Mouse (Mus musculus): ENCODE measurements around the gene C1qtnf9. TPM values are rescaled to one million over a fixed set of nuclear protein-coding genes. Genes with fewer than 3 reads are reported as not detected.

The C1qtnf9 gene
- 0.80 and 1.0 TPM in 2 replicates for polyA plus RNA-seq (2015; fragmentation: Nextera tagmentation; extraction: Ambion mirVana)

- ATAC-seq (ENCODE audit: insufficient number of reproducible peaks, insufficient read depth, low FRiP score, low TSS enrichment, low read depth) = no peak
- Histone ChIP-seq H3K9ac (no peak within 1 kb of the TSS), H3K27me3 (no peaks in the 10 kb centered on the region), H3K4me1 (peaks cover 5% of the 10 kb centered on the region; the same call in 1 of the 2 replicates), H3K9me3 (no peaks in the 10 kb centered on the region), H3K4me3 (no peak within 1 kb of the TSS), H3K4me2 (no peak within 1 kb of the TSS), H3K27ac (no peak within 1 kb of the TSS), H3K36me3 (no peaks in the 10 kb centered on the region)
- 47% methylated on average over 4 of the region's 4 CpGs for WGBS
These were observed at the start of gene C1qtnf9 for GRCm38 (mm10) chr14:60767884-60768283. C1qtnf9 (plus strand) TSS chr14:60768134.

- H3K4me1 ChIP-seq = peaks cover 18% of the 10 kb centered on the region
- H3K9me3 ChIP-seq = no peaks in the 10 kb centered on the region
- H3K27me3 ChIP-seq = no peaks in the 10 kb centered on the region
- H3K4me3 ChIP-seq = no peak overlapping the region
- peak; percentile 58; the same call in 1 of the 2 replicates for ATAC-seq (ENCODE audit: insufficient number of reproducible peaks, insufficient read depth, low FRiP score, low TSS enrichment, low read depth)
- no peak overlapping the region for H3K9ac ChIP-seq
- H3K4me2 ChIP-seq = no peak overlapping the region
- no peak overlapping the region for H3K27ac ChIP-seq
- WGBS = 36% methylated on average over 8 of the region's 8 CpGs
- no peaks in the 10 kb centered on the region for H3K36me3 ChIP-seq
These were observed 46.6 kb upstream of the C1qtnf9 start for GRCm38 (mm10) chr14:60721304-60721703.

GRCm38 (mm10) chr14:60721938-60722337 is 46.0 kb upstream of the C1qtnf9 start:
- Histone ChIP-seq H3K36me3 (no peaks in the 10 kb centered on the region), H3K4me3 (no peak overlapping the region), H3K4me2 (no peak overlapping the region), H3K27me3 (no peaks in the 10 kb centered on the region), H3K9ac (no peak overlapping the region), H3K27ac (no peak overlapping the region), H3K4me1 (peaks cover 20% of the 10 kb centered on the region), H3K9me3 (no peaks in the 10 kb centered on the region)
- 64% methylated on average over 3 of the region's 3 CpGs for WGBS
- ATAC-seq (ENCODE audit: insufficient number of reproducible peaks, insufficient read depth, low FRiP score, low TSS enrichment, low read depth) = no peak

- Histone ChIP-seq H3K36me3 (0 out of 2 replicates have a peak, but pooled peaks cover 3% of the 10 kb centered on the region), H3K27me3 (no peaks in the 10 kb centered on the region), H3K4me2 (no peak overlapping the region), H3K9ac (no peak overlapping the region), H3K9me3 (no peaks in the 10 kb centered on the region), H3K27ac (no peak overlapping the region), H3K4me1 (peaks cover 39% of the 10 kb centered on the region), H3K4me3 (no peak overlapping the region)
- WGBS = 68% methylated on average over 6 of the region's 6 CpGs
- no peak for ATAC-seq (ENCODE audit: insufficient number of reproducible peaks, insufficient read depth, low FRiP score, low TSS enrichment, low read depth)
These were observed 41.8 kb upstream of the C1qtnf9 start for GRCm38 (mm10) chr14:60726091-60726490.

- 0 out of 2 replicates have a peak, but pooled peaks cover 3% of the 10 kb centered on the region for H3K36me3 ChIP-seq
- WGBS = 48% methylated on average over 4 of the region's 4 CpGs
- H3K27me3 ChIP-seq = no peaks in the 10 kb centered on the region
- H3K9me3 ChIP-seq = no peaks in the 10 kb centered on the region
- no peak overlapping the region for H3K4me3 ChIP-seq
- H3K4me2 ChIP-seq = no peak overlapping the region
- no peak overlapping the region for H3K9ac ChIP-seq
- H3K27ac ChIP-seq = peak overlapping the region; percentile 57; the same call in 1 of the 2 replicates
- H3K4me1 ChIP-seq = peaks cover 34% of the 10 kb centered on the region
- ATAC-seq (ENCODE audit: insufficient number of reproducible peaks, insufficient read depth, low FRiP score, low TSS enrichment, low read depth) = no peak; the same call in 1 of the 2 replicates
These were observed 40.8 kb upstream of the C1qtnf9 start for GRCm38 (mm10) chr14:60727130-60727529.

- no peaks in the 10 kb centered on the region for H3K9me3 ChIP-seq
These were observed 35.9 kb upstream of the C1qtnf9 start for GRCm38 (mm10) chr14:60732081-60732480.

GRCm38 (mm10) chr14:60732787-60733186 is 35.1 kb upstream of the C1qtnf9 start:
- Histone ChIP-seq H3K27me3 (no peaks in the 10 kb centered on the region), H3K36me3 (0 out of 2 replicates have a peak, but pooled peaks cover 3% of the 10 kb centered on the region), H3K4me1 (peaks cover 66% of the 10 kb centered on the region), H3K4me2 (peak overlapping the region; percentile 52), H3K27ac (peak overlapping the region; percentile 78), H3K9ac (peak overlapping the region; percentile 56), H3K4me3 (peak overlapping the region; percentile 19), H3K9me3 (no peaks in the 10 kb centered on the region)
- no peak for ATAC-seq (ENCODE audit: insufficient number of reproducible peaks, insufficient read depth, low FRiP score, low TSS enrichment, low read depth)
- WGBS = 4% methylated on average over 16 of the region's 16 CpGs

More at GRCm38 (mm10) chr14:60732081-60732480, 35.9 kb upstream of the C1qtnf9 start:
- H3K4me3 ChIP-seq = no peak overlapping the region
- WGBS = 38% methylated on average over 6 of the region's 6 CpGs
- H3K4me1 ChIP-seq = peaks cover 66% of the 10 kb centered on the region
- ATAC-seq (ENCODE audit: insufficient number of reproducible peaks, insufficient read depth, low FRiP score, low TSS enrichment, low read depth) = no peak
- H3K9ac ChIP-seq = no peak overlapping the region
- 0 out of 2 replicates have a peak, but pooled peaks cover 3% of the 10 kb centered on the region for H3K36me3 ChIP-seq
- peak overlapping the region; percentile 48; the same call in 1 of the 2 replicates for H3K27ac ChIP-seq
- no peak overlapping the region for H3K4me2 ChIP-seq
- no peaks in the 10 kb centered on the region for H3K27me3 ChIP-seq

GRCm38 (mm10) chr14:60733706-60734105 is 34.2 kb upstream of the C1qtnf9 start:
- WGBS = 46% methylated on average over 4 of the region's 4 CpGs
- ATAC-seq (ENCODE audit: insufficient number of reproducible peaks, insufficient read depth, low FRiP score, low TSS enrichment, low read depth) = no peak
- no peaks in the 10 kb centered on the region for H3K27me3 ChIP-seq
- peak overlapping the region; percentile 52 for H3K4me2 ChIP-seq
- H3K36me3 ChIP-seq = 0 out of 2 replicates have a peak, but pooled peaks cover 3% of the 10 kb centered on the region
- peak overlapping the region; percentile 4; the same call in 1 of the 2 replicates for H3K9ac ChIP-seq
- peak overlapping the region; percentile 78 for H3K27ac ChIP-seq
- no peak overlapping the region for H3K4me3 ChIP-seq
- H3K4me1 ChIP-seq = peaks cover 62% of the 10 kb centered on the region
- H3K9me3 ChIP-seq = no peaks in the 10 kb centered on the region

GRCm38 (mm10) chr14:60735206-60735605 is 32.7 kb upstream of the C1qtnf9 start:
- no peak for ATAC-seq (ENCODE audit: insufficient number of reproducible peaks, insufficient read depth, low FRiP score, low TSS enrichment, low read depth)
- Histone ChIP-seq H3K9ac (0 out of 2 replicates have a peak overlapping the region, but pooled peaks have one; percentile 27), H3K4me3 (no peak overlapping the region), H3K36me3 (no peaks in the 10 kb centered on the region), H3K27ac (no peak overlapping the region), H3K27me3 (no peaks in the 10 kb centered on the region), H3K9me3 (no peaks in the 10 kb centered on the region), H3K4me2 (no peak overlapping the region), H3K4me1 (peaks cover 65% of the 10 kb centered on the region)
- WGBS = 70% methylated on average over 5 of the region's 5 CpGs

GRCm38 (mm10) chr14:60735848-60736547 is 31.9 kb upstream of the C1qtnf9 start:
- no peak for ATAC-seq (ENCODE audit: insufficient number of reproducible peaks, insufficient read depth, low FRiP score, low TSS enrichment, low read depth)
- Histone ChIP-seq H3K4me3 (no peak overlapping the region), H3K9ac (0 out of 2 replicates have a peak overlapping the region, but pooled peaks have one; percentile 32), H3K4me2 (peak overlapping the region; percentile 33; the same call in 1 of the 2 replicates), H3K9me3 (no peaks in the 10 kb centered on the region), H3K4me1 (peaks cover 73% of the 10 kb centered on the region), H3K36me3 (no peaks in the 10 kb centered on the region), H3K27me3 (no peaks in the 10 kb centered on the region), H3K27ac (peak overlapping the region; percentile 90)
- 52% methylated on average over 13 of the region's 13 CpGs for WGBS

GRCm38 (mm10) chr14:60736591-60737192 is 31.2 kb upstream of the C1qtnf9 start:
- Histone ChIP-seq H3K27me3 (no peaks in the 10 kb centered on the region), H3K36me3 (no peaks in the 10 kb centered on the region), H3K4me1 (peaks cover 79% of the 10 kb centered on the region), H3K9me3 (no peaks in the 10 kb centered on the region), H3K9ac (0 out of 2 replicates have a peak overlapping the region, but pooled peaks have one; percentile 32), H3K4me2 (peak overlapping the region; percentile 33), H3K27ac (peak overlapping the region; percentile 90), H3K4me3 (no peak overlapping the region)
- ATAC-seq (ENCODE audit: insufficient number of reproducible peaks, insufficient read depth, low FRiP score, low TSS enrichment, low read depth) = peak; percentile 65
- WGBS = 6% methylated on average over 4 of the region's 4 CpGs
